Mouse (Mus musculus): ENCODE data around the gene Usp34.

- TF ChIP-seq CTCF (IDR thresholded peaks at IDR 0.05; ENCODE audit: low read depth, low read length) (no peak), POLR2A (IDR thresholded peaks at IDR 0.05; ENCODE audit: borderline replicate concordance, low read depth, low read length) (no peak)
Observed at GRCm38 (mm10) chr11:23497335-23497717, 190.6 kb downstream of the Usp34 start.
